Mouse (Mus musculus) stomach, postnatal 0 days (tissue): ENCODE results near the gene Tmem245. TPM values are rescaled to one million over a fixed set of nuclear protein-coding genes. Genes with fewer than 3 reads are reported as not detected.

ENCODE experiments used
- ATAC-seq: fragments of 200-750 bp; cut with Nextera tagmentation; 2 replicates; pipeline ENCODE4 v1.8.0; 2017; ENCODE audit not compliant: low FRiP score, low TSS enrichment
- DNase-seq: peaks from one replicate; pipeline ENCODE4 v3.0.0-alpha.2; 2016; ENCODE audit warnings: low spot score
- H3K27ac ChIP-seq: fragments of 300-500 bp; sonication (generic); replicated peaks from 2 replicates; pipeline ENCODE4 v1.5.1; 2014; ENCODE audit warnings: mild to moderate bottlenecking, control low read depth
- H3K27me3 ChIP-seq: fragments of 300-500 bp; sonication (generic); 2 replicates; pipeline ENCODE4 v1.6.1; 2014; ENCODE audit warnings: low read length; ENCODE audit not compliant: control insufficient read depth, insufficient read depth
- H3K36me3 ChIP-seq: fragments of 300-500 bp; sonication (generic); 2 replicates; pipeline ENCODE4 v1.6.1; 2014; ENCODE audit warnings: low read length, mixed read lengths; ENCODE audit not compliant: control insufficient read depth, insufficient read depth
- H3K4me1 ChIP-seq: fragments of 300-500 bp; sonication (generic); replicated peaks from 2 replicates; pipeline ENCODE4 v1.6.1; 2014; ENCODE audit warnings: antibody characterized with exemption; ENCODE audit not compliant: control insufficient read depth, insufficient read depth
- H3K4me2 ChIP-seq: fragments of 300-500 bp; sonication (generic); replicated peaks from 2 replicates; pipeline ENCODE4 v1.6.1; 2014; ENCODE audit warnings: low read depth, mild to moderate bottlenecking, control low read depth, moderate library complexity
- H3K4me3 ChIP-seq: fragments of 300-500 bp; sonication (generic); 2 replicates; pipeline ENCODE4 v1.5.1; 2014; ENCODE audit warnings: low read depth, low read length, control low read depth
- H3K9ac ChIP-seq: fragments of 300-500 bp; sonication (generic); 2 replicates; pipeline ENCODE4 v1.6.1; 2014; ENCODE audit warnings: mild to moderate bottlenecking, low read length, control low read depth, mixed read lengths
- H3K9me3 ChIP-seq: fragments of 300-500 bp; sonication (generic); 2 replicates; pipeline ENCODE4 v1.6.1; 2016; ENCODE audit warnings: low read length; ENCODE audit not compliant: control insufficient read depth
- CTCF ChIP-seq: IDR thresholded peaks from 2 replicates; pipeline ENCODE4 v1.5.1; 2016; ENCODE audit warnings: antibody characterized with exemption, low read depth, mild to moderate bottlenecking, moderate library complexity
- EP300 ChIP-seq: optimal IDR thresholded peaks from 2 replicates; pipeline ENCODE3; 2016; ENCODE audit warnings: antibody characterized with exemption
- WGBS: fragments of 180-500 bp; shearing (Covaris S2); extraction: QIAGEN DNeasy Blood & Tissue Kit; methylation state at CpG from one replicate; pipeline ENCODE4 v1.1.7; 2014; 5-methylcytosine and 5-hydroxymethylcytosine counted together
- polyA plus RNA-seq: library from polyadenylated mRNA; unstranded; fragments of >200 nt; fragmentation: Nextera tagmentation; extraction: Ambion mirVana; gene quantifications from 2 replicates; pipeline ENCODE4 v1.2.1, GENCODE M21; 2015

Gene Tmem245
- polyA plus RNA-seq, 1 experiment from 2014 or later, result 4.9 TPM

- Histone ChIP-seq H3K4me3 (no peak overlapping the region), H3K27ac (no peak overlapping the region), H3K4me1 (no peaks in the 10 kb centered on the region), H3K27me3 (no peaks in the 10 kb centered on the region), H3K9me3 (no peaks in the 10 kb centered on the region), H3K4me2 (no peak overlapping the region), H3K36me3 (no peaks in the 10 kb centered on the region), H3K9ac (no peak overlapping the region)
- WGBS, result 73% methylated on average over 9 of the region's 9 CpGs
- ATAC-seq (no peak), DNase-seq (no peak)
- TF ChIP-seq CTCF (no peak), EP300 (no peak)
Observed at GRCm38 (mm10) chr4:56858733-56859132, 88.5 kb downstream of the Tmem245 start.

GRCm38 (mm10) chr4:56856371-56856949 lies 90.8 kb downstream of the Tmem245 start:
- H3K36me3 ChIP-seq, result no peaks in the 10 kb centered on the region
- H3K4me1 ChIP-seq, result no peaks in the 10 kb centered on the region
- no peak overlapping the region for H3K9ac ChIP-seq
- WGBS, result 66% methylated on average over 8 of the region's 8 CpGs
- H3K9me3 ChIP-seq, result no peaks in the 10 kb centered on the region
- DNase-seq, result no peak
- no peak for ATAC-seq
- no peak overlapping the region for H3K4me2 ChIP-seq
- H3K4me3 ChIP-seq, result no peak overlapping the region
- no peaks in the 10 kb centered on the region for H3K27me3 ChIP-seq
- no peak overlapping the region for H3K27ac ChIP-seq
- no peak for TF ChIP-seq CTCF
- TF ChIP-seq EP300, result no peak

- DNase-seq (no peak), ATAC-seq (no peak)
- Histone ChIP-seq H3K9me3 (no peaks in the 10 kb centered on the region), H3K27ac (no peak overlapping the region), H3K9ac (no peak overlapping the region), H3K27me3 (no peaks in the 10 kb centered on the region), H3K4me1 (no peaks in the 10 kb centered on the region; the same call in 1 of the 2 replicates), H3K36me3 (no peaks in the 10 kb centered on the region), H3K4me2 (no peak overlapping the region), H3K4me3 (no peak overlapping the region)
- TF ChIP-seq EP300, result no peak
- TF ChIP-seq CTCF, result no peak
- WGBS, result 85% methylated on average over 5 of the region's 5 CpGs
Observed at GRCm38 (mm10) chr4:56855935-56856334, 91.3 kb downstream of the Tmem245 start.

- H3K27ac ChIP-seq, result no peak overlapping the region
- H3K27me3 ChIP-seq, result no peaks in the 10 kb centered on the region
- H3K9me3 ChIP-seq, result no peaks in the 10 kb centered on the region
- ATAC-seq (no peak), DNase-seq (no peak)
- H3K9ac ChIP-seq, result no peak overlapping the region
- H3K4me2 ChIP-seq, result no peak overlapping the region
- H3K4me1 ChIP-seq, result peaks cover 2% of the 10 kb centered on the region; the same call in 1 of the 2 replicates
- 21% methylated on average over 6 of the region's 6 CpGs for WGBS
- no peak overlapping the region for H3K4me3 ChIP-seq
- TF ChIP-seq CTCF (peak; percentile 18; the same call in 1 of the 2 replicates), EP300 (no peak)
- H3K36me3 ChIP-seq, result no peaks in the 10 kb centered on the region
Observed at GRCm38 (mm10) chr4:56850724-56851123, 96.5 kb downstream of the Tmem245 start.

GRCm38 (mm10) chr4:56848044-56848443 lies 99.2 kb downstream of the Tmem245 start:
- 88% methylated on average over 6 of the region's 6 CpGs for WGBS
- no peaks in the 10 kb centered on the region; the same call in 1 of the 2 replicates for H3K36me3 ChIP-seq
- H3K4me1 ChIP-seq, result peaks cover 2% of the 10 kb centered on the region; the same call in 1 of the 2 replicates
- H3K9ac ChIP-seq, result no peak overlapping the region
- no peak overlapping the region for H3K27ac ChIP-seq
- no peak overlapping the region for H3K4me2 ChIP-seq
- H3K4me3 ChIP-seq, result no peak overlapping the region
- DNase-seq, result no peak
- no peak for ATAC-seq
- no peaks in the 10 kb centered on the region for H3K27me3 ChIP-seq
- H3K9me3 ChIP-seq, result no peaks in the 10 kb centered on the region
- no peak for TF ChIP-seq CTCF
- no peak for TF ChIP-seq EP300

- Histone ChIP-seq H3K27ac (no peak overlapping the region), H3K36me3 (no peaks in the 10 kb centered on the region; the same call in 1 of the 2 replicates), H3K27me3 (no peaks in the 10 kb centered on the region), H3K4me1 (peaks cover 2% of the 10 kb centered on the region; the same call in 1 of the 2 replicates), H3K9me3 (no peaks in the 10 kb centered on the region), H3K4me2 (no peak overlapping the region), H3K9ac (no peak overlapping the region), H3K4me3 (no peak overlapping the region)
- TF ChIP-seq CTCF, result no peak
- TF ChIP-seq EP300, result no peak
- WGBS, result 89% methylated on average over 3 of the region's 3 CpGs
- ATAC-seq, result no peak
- DNase-seq, result no peak
Observed at GRCm38 (mm10) chr4:56847400-56847799, 99.8 kb downstream of the Tmem245 start.
